Comparison of ENCODE assay signal across 8 mouse cellular contexts in genomic region chr11:60185396-60186231, GRCm38 (mm10). TPM values are rescaled to one million over a fixed set of nuclear protein-coding genes. Genes with fewer than 3 reads are reported as not detected.
DNase-seq lines count a peak whose midpoint lies in the region; ATAC-seq lines count a peak whose summit lies in the region.

No protein-coding gene starts in this region.

- ATAC-seq in heart, embryonic 11.5 days (replicated peaks; ENCODE audit: insufficient number of reproducible peaks, low FRiP score, low TSS enrichment) = no peak
- ATAC-seq in forebrain, embryonic 16.5 days = peak; percentile 56
- ATAC-seq in liver, embryonic 12.5 days = no peak
- ATAC-seq in monocyte, adult 5-6 weeks (replicated peaks; ENCODE audit: insufficient number of reproducible peaks, low FRiP score, low TSS enrichment, poor library complexity, severe bottlenecking) = peak; percentile 82
- ATAC-seq in activated CD4-positive, CD25-positive, alpha-beta regulatory T cell, adult 4 months = no peak

- no peaks in the 10 kb centered on the region for H3K9me3 ChIP-seq in heart, embryonic 11.5 days (replicated peaks; ENCODE audit: control insufficient read depth, low read length)
- H3K9me3 ChIP-seq in forebrain, embryonic 16.5 days (ENCODE audit: control insufficient read depth, low read length) = no peaks in the 10 kb centered on the region
- no peaks in the 10 kb centered on the region for H3K9me3 ChIP-seq in liver, embryonic 12.5 days (replicated peaks)

- WGBS in heart, embryonic 11.5 days (ENCODE audit: insufficient replicate concordance) = 75% methylated on average over 20 of the region's 20 CpGs
- 65% methylated on average over 20 of the region's 20 CpGs for WGBS in forebrain, embryonic 16.5 days
- 56% methylated on average over 20 of the region's 20 CpGs for WGBS in liver, embryonic 12.5 days (ENCODE audit: insufficient replicate concordance)

- 0 out of 2 replicates have a peak overlapping the region, but pooled peaks have one; percentile 29 for H3K27ac ChIP-seq in heart, embryonic 11.5 days (ENCODE audit: low read depth, low read length)
- H3K27ac ChIP-seq in forebrain, embryonic 16.5 days (ENCODE audit: low read length) = peak overlapping the region; percentile 64
- H3K27ac ChIP-seq in liver, embryonic 12.5 days = peak overlapping the region; percentile 49; the same call in 1 of the 2 replicates

- DNase-seq in heart, adult 8-10 months (ENCODE audit: low spot score) = no peak
- peak; percentile 66 for DNase-seq in adrenal gland, postnatal 14 days
- DNase-seq in gastrocnemius, adult 8-10 months (ENCODE audit: low spot score in 2 of 2) = no peak

- H3K27me3 ChIP-seq in heart, embryonic 11.5 days (ENCODE audit: control insufficient read depth, insufficient read depth, low read length) = no peaks in the 10 kb centered on the region
- no peaks in the 10 kb centered on the region for H3K27me3 ChIP-seq in forebrain, embryonic 16.5 days (replicated peaks; ENCODE audit: control insufficient read depth, insufficient read depth, low read length)
- no peaks in the 10 kb centered on the region for H3K27me3 ChIP-seq in liver, embryonic 12.5 days (replicated peaks)

- H3K4me1 ChIP-seq in heart, embryonic 11.5 days (ENCODE audit: control insufficient read depth, insufficient read depth, low read length) = peaks cover 53% of the 10 kb centered on the region
- H3K4me1 ChIP-seq in forebrain, embryonic 16.5 days (replicated peaks; ENCODE audit: control insufficient read depth, insufficient read depth, low read length) = peaks cover 60% of the 10 kb centered on the region
- peaks cover 63% of the 10 kb centered on the region for H3K4me1 ChIP-seq in liver, embryonic 12.5 days

- peaks cover 47% of the 10 kb centered on the region for H3K36me3 ChIP-seq in heart, embryonic 11.5 days (ENCODE audit: control insufficient read depth, insufficient read depth, low read length)
- peaks cover 18% of the 10 kb centered on the region for H3K36me3 ChIP-seq in forebrain, embryonic 16.5 days (ENCODE audit: control insufficient read depth, insufficient read depth)
- H3K36me3 ChIP-seq in liver, embryonic 12.5 days = peaks cover 57% of the 10 kb centered on the region

- H3K4me2 ChIP-seq in heart, embryonic 11.5 days = no peak overlapping the region
- H3K4me2 ChIP-seq in forebrain, embryonic 16.5 days (ENCODE audit: low read length) = no peak overlapping the region
- H3K4me2 ChIP-seq in liver, embryonic 12.5 days = peak overlapping the region; percentile 36

- H3K4me3 ChIP-seq in heart, embryonic 11.5 days (ENCODE audit: low read depth, low read length) = no peak overlapping the region
- H3K4me3 ChIP-seq in forebrain, embryonic 16.5 days (replicated peaks; ENCODE audit: low read length) = no peak overlapping the region
- no peak overlapping the region for H3K4me3 ChIP-seq in liver, embryonic 12.5 days

- no peak overlapping the region for H3K9ac ChIP-seq in heart, embryonic 11.5 days (ENCODE audit: low read depth, low read length)
- peak overlapping the region; percentile 24 for H3K9ac ChIP-seq in forebrain, embryonic 16.5 days (replicated peaks; ENCODE audit: low read depth, low read length)
- no peak overlapping the region for H3K9ac ChIP-seq in liver, embryonic 12.5 days

RNA-seq across cellular contexts. Expression of gene Srebf1, which starts 36.8 kb away (rescaled TPM):
- 39.0 and 41.0 TPM in 2 replicates for polyA plus RNA-seq in heart, embryonic 11.5 days (2014; fragmentation: Nextera tagmentation; extraction: Ambion mirVana)
- total RNA-seq in heart, adult 8-10 months (2022) = 10 to 100 TPM; 31.0 to 42.3 (median 36.5) TPM
- total RNA-seq in adrenal gland, postnatal 14 days (2021) = 102 and 130 TPM in 2 replicates
- 41.1 and 46.9 TPM in 2 replicates for polyA plus RNA-seq in forebrain, embryonic 16.5 days (2015; fragmentation: Nextera tagmentation; extraction: Ambion mirVana)
- polyA plus RNA-seq in liver, embryonic 12.5 days (2016; fragmentation: Nextera tagmentation; extraction: Ambion mirVana) = 45.7 and 50.9 TPM in 2 replicates
- 28.9 to 48.1 TPM (median 45.7 TPM) in 3 replicates for total RNA-seq in monocyte, adult 5-6 weeks (2017)
- 10 to 100 TPM; 23.6 to 35.9 TPM for polyA plus RNA-seq in activated CD4-positive, CD25-positive, alpha-beta regulatory T cell, adult 4 months (2017; shearing (Covaris generic))
- 10 to 100 TPM; 35.4 to 57.5 (median 43.5) TPM for total RNA-seq in gastrocnemius, adult 8-10 months (2022)

Comparison
In these comparisons a context has a peak if more than half of its experiments do, and no peak if none do; other contexts are left out.
1. ATAC-seq: peak in forebrain, embryonic 16.5 days (single experiment) and monocyte, adult 5-6 weeks (single experiment); none in heart, embryonic 11.5 days (single experiment), liver, embryonic 12.5 days (single experiment) and activated CD4-positive, CD25-positive, alpha-beta regulatory T cell, adult 4 months (single experiment).
2. Peak in every context shown above with its lines, with median percentiles within 50 percentile points of each other: H3K27ac ChIP-seq.